Mouse (Mus musculus) activated CD4-positive, CD25-positive, alpha-beta regulatory T cell, adult 4 months (primary cell): ENCODE measurements at regions not wholly inside any gene's neighbourhood (a gene's known extent, or its start where the extent isn't known, plus 50 kb on each side); places are given as distances from the start of the nearest gene placed in this dataset.

Experiments
- ATAC-seq: one replicate; pipeline ENCODE4 v1.8.0; 2017

DNA sequence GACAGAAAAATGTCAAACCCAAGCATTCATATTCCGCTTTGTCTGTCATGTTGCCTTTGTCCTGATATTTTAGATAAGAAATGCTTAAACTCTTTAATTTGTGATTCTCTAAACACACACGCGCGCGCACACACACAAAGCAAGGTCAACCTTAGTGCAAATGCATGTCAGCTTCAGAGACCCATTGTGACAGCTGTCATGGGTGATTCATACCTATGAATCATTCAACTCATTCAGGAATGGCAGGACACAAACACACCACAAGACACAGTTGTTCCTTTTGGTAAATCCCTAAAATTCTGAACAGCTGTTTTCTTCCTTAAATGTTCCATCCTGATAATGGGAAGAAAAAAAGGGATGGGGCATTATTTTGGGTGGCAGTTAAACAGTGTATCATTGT is 144.1 kb upstream of the Dusp10 start:
- no peak for ATAC-seq

GRCm38 (mm10) chr1:183895936-183896335 is 117.2 kb upstream of the Dusp10 start:
- no peak for ATAC-seq

DNA sequence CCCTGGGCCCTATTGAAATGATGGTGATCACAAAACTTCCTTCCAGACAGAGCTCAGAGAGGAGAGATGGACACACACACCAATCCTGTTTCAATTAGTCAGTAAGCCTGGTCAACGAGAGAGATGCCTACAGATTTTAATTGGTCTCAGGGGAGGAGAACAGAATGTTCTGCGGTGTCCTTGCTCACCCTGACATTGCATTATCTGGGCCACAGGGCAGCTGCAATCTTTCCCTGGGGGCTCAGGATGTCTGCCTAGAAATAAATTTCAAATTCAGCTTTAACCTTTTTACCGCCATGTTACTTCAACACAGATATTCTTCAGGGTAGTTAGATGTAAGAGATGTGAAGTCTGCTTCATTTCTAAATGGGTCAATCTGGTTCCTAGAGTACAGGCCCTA is 115.0 kb upstream of the Dusp10 start:
- no peak for ATAC-seq

DNA sequence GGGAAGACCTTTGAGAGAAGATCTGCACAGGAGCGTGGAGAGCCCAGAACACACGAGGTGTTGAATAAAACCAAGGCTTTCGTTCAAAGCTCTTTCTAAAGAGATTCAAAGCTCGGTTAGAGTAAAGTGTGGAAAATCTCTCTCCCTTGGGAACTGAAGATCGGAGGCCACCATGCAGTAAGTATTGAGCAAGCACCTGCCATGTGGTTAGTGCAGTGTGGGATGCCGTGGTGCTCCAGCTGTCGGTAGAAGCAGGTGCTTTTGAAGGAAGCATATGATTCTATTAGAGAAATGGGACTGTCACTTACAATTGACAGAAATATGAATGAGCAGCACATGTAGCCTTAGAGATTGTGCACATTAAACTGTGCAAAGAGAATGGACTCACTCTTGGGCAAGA is 108.5 kb upstream of the Dusp10 start:
- no peak for ATAC-seq

- no peak for ATAC-seq
Measured at GRCm38 (mm10) chr1:183905345-183906142, 107.6 kb upstream of the Dusp10 start.

DNA sequence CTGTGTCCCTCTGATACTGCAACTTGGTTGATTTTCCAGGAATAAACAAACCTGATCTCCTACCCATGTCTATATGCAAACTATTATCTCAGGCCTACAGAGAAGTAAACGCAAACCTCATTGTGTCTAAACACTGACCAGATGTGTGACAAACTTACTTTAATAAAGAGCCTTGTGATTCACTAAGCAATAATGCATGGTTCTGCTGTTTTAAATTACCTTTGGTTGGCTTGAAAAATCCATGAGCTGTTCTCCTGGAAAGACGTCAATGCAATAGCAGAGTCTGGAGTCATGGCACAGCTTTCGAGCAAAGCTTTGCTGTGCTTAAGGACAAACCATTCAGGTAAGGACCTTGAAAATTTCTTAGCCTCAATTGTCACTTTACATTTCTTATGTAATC is 95.4 kb upstream of the Dusp10 start:
- no peak for ATAC-seq

GRCm38 (mm10) chr1:183921262-183921661 is 91.8 kb upstream of the Dusp10 start:
- ATAC-seq: no peak

DNA sequence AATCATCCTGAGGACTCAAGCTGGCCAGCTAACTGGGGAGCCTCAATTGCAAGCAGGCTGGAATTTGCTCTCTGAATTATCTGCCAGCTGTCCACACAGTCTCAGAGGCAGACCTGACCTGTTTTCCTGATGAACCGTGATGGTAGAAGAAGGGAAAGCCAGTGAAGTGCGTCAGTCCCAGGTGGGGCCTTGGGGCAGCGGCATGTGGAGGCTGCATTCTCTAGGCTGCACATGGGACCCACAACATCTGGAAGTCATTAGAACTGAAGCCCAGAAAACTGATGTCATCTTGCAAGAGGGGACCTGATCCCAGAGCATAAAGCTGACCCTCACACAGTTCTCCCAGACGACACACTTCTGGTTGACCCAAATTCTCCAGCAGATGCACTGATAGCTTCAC is 84.6 kb upstream of the Dusp10 start:
- no peak for ATAC-seq

GRCm38 (mm10) chr1:183930363-183930982 is 82.6 kb upstream of the Dusp10 start:
- ATAC-seq: no peak

GRCm38 (mm10) chr1:183931141-183931540 is 82.0 kb upstream of the Dusp10 start:
- no peak for ATAC-seq

DNA sequence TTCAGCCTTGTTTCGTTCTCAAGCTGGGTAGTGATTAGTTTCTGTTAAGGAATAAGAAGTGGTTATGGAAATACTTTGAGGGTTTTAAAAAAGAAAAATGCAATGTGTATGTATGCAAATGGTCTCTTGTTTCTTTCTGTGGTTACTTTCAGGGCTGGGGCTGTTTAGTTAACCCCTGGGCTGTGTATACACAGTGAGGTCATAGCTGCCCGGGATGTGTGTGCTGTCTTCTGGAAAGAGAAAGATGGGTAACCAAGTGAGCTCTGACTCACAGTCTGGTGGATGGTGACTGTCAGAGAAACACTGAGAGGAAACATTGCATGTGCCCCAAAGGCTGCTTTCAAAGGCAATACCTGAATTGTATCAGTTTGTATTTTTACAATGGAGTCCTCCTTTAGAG is 79.3 kb upstream of the Dusp10 start:
- ATAC-seq: no peak

GRCm38 (mm10) chr1:183937166-183937565 is 75.9 kb upstream of the Dusp10 start:
- no peak for ATAC-seq

- ATAC-seq: no peak
Measured at GRCm38 (mm10) chr1:183938361-183938760, 74.7 kb upstream of the Dusp10 start.

GRCm38 (mm10) chr1:183940706-183941105 is 72.4 kb upstream of the Dusp10 start:
- ATAC-seq: no peak

DNA sequence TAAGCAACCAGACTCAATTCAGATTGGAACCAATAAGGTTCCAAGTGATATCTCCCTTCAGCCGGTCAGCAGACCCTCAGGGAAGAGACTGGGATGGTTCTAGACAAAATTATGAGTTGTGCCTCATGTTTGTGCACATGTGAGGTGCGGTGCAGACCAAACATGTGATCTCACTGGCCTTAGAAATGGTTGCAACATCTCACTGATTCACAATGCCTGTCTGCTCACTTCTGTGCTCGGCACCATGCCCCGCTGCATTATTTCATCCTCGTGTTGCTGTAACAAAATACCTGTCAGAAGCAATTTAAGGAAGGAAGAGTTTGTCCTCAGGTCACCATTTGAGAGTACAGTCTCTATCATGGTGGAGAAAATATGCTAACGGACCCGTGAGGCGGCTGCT is 66.9 kb upstream of the Dusp10 start:
- no peak for ATAC-seq

- no peak for ATAC-seq
Measured at GRCm38 (mm10) chr1:183947066-183947465, 66.0 kb upstream of the Dusp10 start.

DNA sequence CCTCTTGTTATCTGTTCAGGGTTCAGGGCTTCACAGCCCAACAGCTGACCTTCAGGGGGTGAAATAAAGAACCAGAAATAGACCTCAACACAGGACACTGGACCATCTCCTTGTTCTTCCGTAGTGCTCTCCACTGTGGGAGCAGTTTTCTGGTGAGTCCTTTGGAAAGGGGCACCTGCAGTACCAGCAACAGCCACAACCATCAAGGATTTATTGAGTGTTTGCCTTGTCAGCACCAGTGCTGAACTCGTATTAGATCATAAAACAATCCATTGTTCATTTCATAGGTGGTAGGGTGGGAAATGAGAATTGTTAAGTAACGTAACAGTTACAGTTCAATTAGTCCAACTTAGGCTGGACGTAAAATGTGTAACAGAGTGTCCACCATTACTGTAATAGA is 63.9 kb upstream of the Dusp10 start:
- no peak for ATAC-seq

DNA sequence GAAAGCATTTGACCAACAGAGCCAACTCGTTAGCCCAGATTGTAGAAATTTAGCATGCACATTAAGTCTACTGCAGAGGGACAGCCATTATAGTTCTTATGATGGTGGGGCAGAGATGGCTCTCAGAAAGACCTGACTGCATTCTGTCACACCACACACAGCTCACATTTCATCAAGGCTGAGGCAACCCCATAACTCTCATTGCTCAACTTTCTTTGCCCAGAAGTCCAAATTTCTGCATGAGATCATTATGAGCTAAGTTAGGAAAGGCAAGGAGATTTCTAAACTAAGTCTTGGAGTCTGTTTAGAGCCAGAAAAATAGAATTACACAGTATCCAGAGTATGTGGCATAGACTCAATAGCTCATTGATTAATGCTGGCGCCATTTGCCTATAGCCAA is 59.0 kb upstream of the Dusp10 start:
- no peak for ATAC-seq

DNA sequence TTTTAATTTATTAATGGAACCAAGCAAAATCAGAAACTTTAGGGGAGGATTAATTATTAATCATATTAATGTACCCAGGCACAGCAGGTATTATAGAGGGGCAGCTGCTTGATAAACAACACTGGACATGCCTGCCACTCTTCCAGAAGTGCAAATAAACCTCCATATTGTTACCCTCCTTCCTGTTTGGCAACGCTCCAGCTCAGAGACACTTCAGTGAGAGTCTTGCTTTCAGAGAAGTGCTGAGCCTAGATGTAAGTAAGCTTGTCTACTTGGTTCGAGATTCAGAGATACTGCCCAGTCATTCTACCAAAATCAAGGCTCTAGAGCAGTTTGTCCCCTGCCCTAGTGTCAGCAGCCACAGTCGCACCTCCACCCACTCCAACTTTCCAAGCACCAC is 56.7 kb upstream of the Dusp10 start:
- ATAC-seq: no peak

- ATAC-seq: no peak
Measured at GRCm38 (mm10) chr1:183961383-183961782, 51.7 kb upstream of the Dusp10 start.

DNA sequence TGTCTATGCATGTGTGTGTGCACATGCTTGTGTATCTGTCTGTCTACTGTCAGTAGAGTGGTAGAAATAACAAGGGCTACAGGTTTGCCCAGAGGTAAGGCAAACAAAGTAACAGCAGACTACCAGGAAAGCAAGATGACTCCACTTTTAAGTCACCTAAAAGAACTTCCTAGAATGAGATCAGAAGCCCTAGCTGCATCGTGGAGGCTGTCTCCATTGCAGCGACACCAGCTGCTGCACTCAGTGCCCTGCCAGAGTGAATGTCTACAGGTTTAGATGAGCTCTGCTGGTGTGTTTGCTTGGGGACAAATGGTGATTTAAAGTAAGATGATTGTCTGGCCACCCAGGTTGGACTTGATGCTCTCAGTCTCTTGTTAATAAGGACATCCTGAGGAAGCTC is 50.6 kb upstream of the Dusp10 start:
- ATAC-seq: no peak

DNA sequence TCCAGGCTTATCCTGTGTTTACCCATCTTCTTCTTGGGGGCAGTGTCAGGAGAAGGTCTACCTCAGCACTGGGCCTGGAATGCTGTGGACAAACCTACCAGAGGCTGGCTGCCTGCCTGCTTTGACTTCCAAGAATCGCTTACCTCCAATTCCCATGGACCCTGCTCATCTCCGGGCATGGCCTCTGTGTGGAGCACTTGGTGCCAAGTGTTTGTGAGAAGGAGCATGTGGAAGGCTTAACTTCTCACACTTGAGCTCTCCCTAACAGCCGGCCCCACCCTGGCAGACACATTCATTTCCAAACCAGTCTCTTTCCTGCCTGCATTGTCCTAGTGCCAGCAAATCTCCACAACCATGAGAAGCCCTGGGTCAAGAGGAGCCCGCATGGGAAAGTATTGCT is 49.8 kb upstream of the Dusp10 start:
- no peak for ATAC-seq
